Mouse (Mus musculus): ENCODE measurements at regions not wholly inside any gene's neighbourhood (a gene's known extent, or its start where the extent isn't known, plus 50 kb on each side); places are given as distances from the start of the nearest gene placed in this dataset.

DNA sequence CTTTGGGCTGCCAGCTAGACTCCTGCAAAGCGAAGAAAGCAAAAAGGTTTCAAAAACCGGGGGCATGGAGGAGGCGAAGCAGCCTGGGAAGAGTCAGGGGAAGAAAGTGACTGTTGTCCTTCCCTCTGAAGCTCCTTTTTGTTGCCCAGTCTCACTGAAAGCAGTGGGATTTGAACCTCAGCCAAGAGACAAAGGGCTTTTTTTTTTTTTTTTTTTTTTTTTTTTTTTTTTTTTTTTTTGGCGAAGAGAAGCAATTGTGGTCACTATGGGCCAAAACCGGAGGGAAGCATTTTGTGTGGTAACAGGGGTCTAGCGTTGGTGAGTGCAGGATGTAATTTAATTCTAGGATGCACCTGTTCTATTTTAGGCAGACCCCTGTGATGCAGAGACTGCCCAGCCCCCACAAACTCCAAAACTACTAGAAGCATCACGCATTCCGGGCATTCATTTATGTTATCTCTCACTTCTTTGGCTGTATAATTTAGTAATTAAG lies 80.8 kb upstream of the Cpeb2 start:
- Histone ChIP-seq H3K4me1 (ENCODE audit: insufficient read depth, low read length) (no peaks in the 10 kb centered on the region), H3K27ac (ENCODE audit: low read depth, low read length) (0 out of 2 replicates have a peak overlapping the region, but pooled peaks have one; percentile 47), H3K9me3 (ENCODE audit: low read length) (no peaks in the 10 kb centered on the region), H3K36me3 (ENCODE audit: insufficient read depth, low read length) (no peaks in the 10 kb centered on the region), H3K4me3 (ENCODE audit: low read depth, low read length) (no peak overlapping the region), H3K9ac (replicated peaks; ENCODE audit: low read length, poor library complexity, severe bottlenecking) (no peak overlapping the region), H3K27me3 (ENCODE audit: insufficient read depth, low read length) (no peaks in the 10 kb centered on the region), H3K4me2 (ENCODE audit: low read depth, low read length, poor library complexity, severe bottlenecking) (no peak overlapping the region)
- DNase-seq (ENCODE audit: low spot score) (peak; percentile 72), ATAC-seq (ENCODE audit: low FRiP score) (no peak)
- WGBS, result 35% methylated on average over 8 of the region's 8 CpGs
- TF ChIP-seq CTCF (IDR thresholded peaks at IDR 0.05), result no peak

DNA sequence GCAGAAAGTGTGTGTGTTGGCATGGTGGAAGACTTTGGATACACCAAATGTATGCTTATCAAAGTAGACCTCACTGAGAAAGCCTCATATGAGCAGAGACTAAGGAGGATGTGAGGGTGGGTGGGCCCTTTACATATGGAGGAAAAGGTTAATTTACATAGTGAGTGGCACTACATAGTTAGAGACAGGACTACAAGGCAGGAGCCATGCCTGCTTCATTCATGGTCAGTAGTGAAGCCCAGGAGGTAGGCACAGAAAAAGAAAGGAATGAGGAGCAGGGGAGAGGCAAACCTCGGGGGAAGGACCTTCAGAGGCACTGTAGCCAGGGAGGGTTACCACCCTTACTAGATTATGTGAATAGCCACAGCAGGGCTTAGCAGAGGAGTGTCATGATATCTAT lies 80.1 kb upstream of the Cpeb2 start:
- TF ChIP-seq CTCF (IDR thresholded peaks at IDR 0.05), result no peak
- Histone ChIP-seq H3K27me3 (ENCODE audit: insufficient read depth, low read length) (no peaks in the 10 kb centered on the region), H3K4me3 (ENCODE audit: low read depth, low read length) (no peak overlapping the region), H3K27ac (ENCODE audit: low read depth, low read length) (no peak overlapping the region), H3K9ac (replicated peaks; ENCODE audit: low read length, poor library complexity, severe bottlenecking) (no peak overlapping the region), H3K36me3 (ENCODE audit: insufficient read depth, low read length) (no peaks in the 10 kb centered on the region), H3K4me1 (ENCODE audit: insufficient read depth, low read length) (no peaks in the 10 kb centered on the region), H3K9me3 (ENCODE audit: low read length) (no peaks in the 10 kb centered on the region), H3K4me2 (ENCODE audit: low read depth, low read length, poor library complexity, severe bottlenecking) (no peak overlapping the region)
- DNase-seq (ENCODE audit: low spot score) (no peak), ATAC-seq (ENCODE audit: low FRiP score) (no peak)
- WGBS, result 64% methylated on average over 1 of the region's 1 CpGs

DNA sequence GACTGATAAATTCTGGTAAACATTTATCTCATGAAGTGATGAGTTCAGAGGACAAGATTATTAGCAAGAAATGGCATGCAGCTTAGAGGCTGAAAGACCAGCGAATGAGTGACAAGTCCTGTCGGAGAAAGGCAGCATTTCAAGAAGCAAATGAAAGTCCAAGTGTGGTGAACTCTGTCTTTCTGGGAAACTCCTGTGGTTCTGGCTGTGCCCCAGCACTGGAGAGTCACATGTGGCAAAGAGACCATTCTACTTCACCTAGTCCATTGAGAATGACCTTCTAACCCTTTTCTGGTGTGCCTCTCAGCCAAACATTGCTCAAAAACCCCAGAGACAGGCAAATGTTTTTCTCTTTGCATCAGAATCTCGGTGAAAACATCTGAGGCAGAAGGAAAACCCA lies 76.2 kb upstream of the Cpeb2 start:
- ATAC-seq (ENCODE audit: low FRiP score), result no peak

DNA sequence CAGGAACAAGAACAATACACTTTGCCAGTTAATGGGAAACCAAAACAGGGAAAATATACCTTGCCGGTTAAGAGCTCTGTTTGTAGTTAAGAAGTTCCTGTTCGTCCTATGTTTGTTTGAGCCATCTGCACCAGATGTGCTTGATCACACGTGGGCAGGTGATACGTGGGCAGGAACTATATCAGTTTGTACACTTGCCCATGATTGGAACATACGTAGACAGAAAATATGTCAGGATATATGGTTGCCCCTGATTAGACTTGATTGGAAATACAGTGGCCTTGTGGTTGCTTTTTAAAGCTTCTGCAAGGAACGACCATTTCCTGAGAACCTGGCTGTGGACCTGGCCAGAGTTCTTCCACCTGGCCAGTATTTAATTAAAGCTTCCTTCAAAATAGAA lies 72.8 kb upstream of the Cpeb2 start:
- ATAC-seq (ENCODE audit: low FRiP score) (no peak), DNase-seq (ENCODE audit: low spot score) (no peak)
- Histone ChIP-seq H3K27me3 (ENCODE audit: insufficient read depth, low read length) (no peaks in the 10 kb centered on the region), H3K4me3 (ENCODE audit: low read depth, low read length) (no peak overlapping the region), H3K9ac (replicated peaks; ENCODE audit: low read length, poor library complexity, severe bottlenecking) (no peak overlapping the region), H3K27ac (ENCODE audit: low read depth, low read length) (no peak overlapping the region), H3K36me3 (ENCODE audit: insufficient read depth, low read length) (no peaks in the 10 kb centered on the region), H3K9me3 (ENCODE audit: low read length) (no peaks in the 10 kb centered on the region), H3K4me2 (ENCODE audit: low read depth, low read length, poor library complexity, severe bottlenecking) (no peak overlapping the region), H3K4me1 (ENCODE audit: insufficient read depth, low read length) (no peaks in the 10 kb centered on the region)
- TF ChIP-seq CTCF (IDR thresholded peaks at IDR 0.05), result no peak
- WGBS, result 90% methylated on average over 6 of the region's 6 CpGs

More for the DNA sequence above, 76.2 kb upstream of the Cpeb2 start:
- H3K9ac ChIP-seq (replicated peaks; ENCODE audit: low read length, poor library complexity, severe bottlenecking), result no peak overlapping the region
- no peaks in the 10 kb centered on the region for H3K4me1 ChIP-seq (ENCODE audit: insufficient read depth, low read length)
- H3K4me2 ChIP-seq (ENCODE audit: low read depth, low read length, poor library complexity, severe bottlenecking), result no peak overlapping the region
- H3K4me3 ChIP-seq (ENCODE audit: low read depth, low read length), result no peak overlapping the region
- no peaks in the 10 kb centered on the region for H3K27me3 ChIP-seq (ENCODE audit: insufficient read depth, low read length)
- no peak overlapping the region for H3K27ac ChIP-seq (ENCODE audit: low read depth, low read length)
- H3K9me3 ChIP-seq (ENCODE audit: low read length), result no peaks in the 10 kb centered on the region
- no peak for DNase-seq (ENCODE audit: low spot score)
- no peak for TF ChIP-seq CTCF (IDR thresholded peaks at IDR 0.05)
- 85% methylated on average over 3 of the region's 3 CpGs for WGBS
- H3K36me3 ChIP-seq (ENCODE audit: insufficient read depth, low read length), result no peaks in the 10 kb centered on the region

DNA sequence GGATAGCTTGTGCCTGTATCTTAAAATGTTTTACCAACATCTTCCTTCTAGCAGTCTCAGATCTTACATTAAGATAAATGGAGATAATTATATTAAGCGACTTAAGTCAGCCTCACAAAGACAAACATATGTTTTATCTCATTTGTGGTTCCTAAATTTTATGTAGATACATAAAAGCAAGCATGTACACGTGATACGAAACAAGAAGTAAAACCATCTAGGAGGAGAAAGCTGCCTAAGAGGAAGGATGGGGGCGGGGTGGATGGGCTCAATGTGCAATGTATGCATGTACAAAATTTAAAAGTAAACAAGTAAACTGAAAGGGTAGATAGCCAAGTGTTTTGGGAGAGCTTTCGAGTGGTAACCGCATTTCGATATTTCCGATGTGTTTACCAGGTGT lies 51.5 kb upstream of the Cpeb2 start:
- TF ChIP-seq CTCF (IDR thresholded peaks at IDR 0.05), result no peak
- no peak overlapping the region for H3K9ac ChIP-seq (replicated peaks; ENCODE audit: low read length, poor library complexity, severe bottlenecking)
- H3K4me3 ChIP-seq (ENCODE audit: low read depth, low read length), result no peak overlapping the region
- H3K9me3 ChIP-seq (ENCODE audit: low read length), result no peaks in the 10 kb centered on the region
- H3K4me2 ChIP-seq (ENCODE audit: low read depth, low read length, poor library complexity, severe bottlenecking), result no peak overlapping the region
- ATAC-seq (ENCODE audit: low FRiP score) (no peak), DNase-seq (ENCODE audit: low spot score) (no peak)
- no peak overlapping the region for H3K27ac ChIP-seq (ENCODE audit: low read depth, low read length)
- no peaks in the 10 kb centered on the region for H3K36me3 ChIP-seq (ENCODE audit: insufficient read depth, low read length)
- H3K4me1 ChIP-seq (ENCODE audit: insufficient read depth, low read length), result no peaks in the 10 kb centered on the region
- 93% methylated on average over 8 of the region's 8 CpGs for WGBS
- no peaks in the 10 kb centered on the region for H3K27me3 ChIP-seq (ENCODE audit: insufficient read depth, low read length)

Measured in midbrain, postnatal 0 days (tissue).